Mouse (Mus musculus) small intestine, adult 2 months (tissue): ENCODE results near the gene Prc1.

Experiments
- CTCF ChIP-seq: fragments of 200-500 bp; IDR thresholded peaks from 2 replicates; pipeline ENCODE4 v1.5.1; 2012; ENCODE audit warnings: low read depth, mild to moderate bottlenecking, control low read depth, inconsistent platforms, low read length, moderate library complexity, mixed read lengths; ENCODE audit not compliant: insufficient replicate concordance, insufficient read length; ENCODE audit errors: extremely low read depth
- POLR2A ChIP-seq: fragments of 200-500 bp; IDR thresholded peaks from 2 replicates; pipeline ENCODE4 v1.6.1; 2012; ENCODE audit warnings: low read depth, mild to moderate bottlenecking, control low read depth, inconsistent platforms, low read length, moderate library complexity

GRCm38 (mm10) chr7:80346173-80346572 is 51.9 kb downstream of the Prc1 start:
- TF ChIP-seq CTCF (no peak), POLR2A (no peak)
